Mouse (Mus musculus): ENCODE measurements around the gene Stub1. TPM values are rescaled to one million over a fixed set of nuclear protein-coding genes. Genes with fewer than 3 reads are reported as not detected.
"Not testable (repeated sequence)": the region's sequence is repeated elsewhere in the genome, so short reads cannot be mapped to it uniquely, and the experiment has no call there.

Stub1 gene
- polyA plus RNA-seq, 1 experiment from 2014 or later, result 362 TPM

DNA sequence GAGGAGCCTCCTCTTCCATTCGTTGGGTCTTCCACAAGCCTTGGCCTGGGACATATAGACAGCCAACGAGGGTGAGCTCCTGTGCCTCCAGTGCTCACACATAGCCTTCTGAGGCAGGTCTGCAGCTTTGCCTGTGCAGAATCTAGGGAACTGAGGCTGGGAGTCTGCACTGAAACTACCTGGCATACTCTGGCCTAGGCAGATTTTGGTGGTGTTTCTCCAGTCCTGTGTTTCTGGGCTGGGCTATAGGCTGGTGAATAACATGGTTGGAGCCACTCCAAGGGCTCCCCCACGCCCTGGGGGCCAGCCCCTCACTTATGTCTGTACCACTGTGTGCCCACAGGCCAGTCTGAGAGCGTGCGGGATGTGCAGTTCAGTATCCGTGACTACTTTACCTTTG, 7.9 kb downstream of the Stub1 start:
- H3K9me3 ChIP-seq (replicated peaks), result no peaks in the 10 kb centered on the region
- peaks cover 24% of the 10 kb centered on the region for H3K27me3 ChIP-seq
- H3K4me3 ChIP-seq (replicated peaks), result no peak overlapping the region
- H3K36me3 ChIP-seq, result peaks cover 34% of the 10 kb centered on the region
- H3K9ac ChIP-seq, result no peak overlapping the region
- H3K4me1 ChIP-seq, result peaks cover 50% of the 10 kb centered on the region
- 92% methylated on average over 6 of the region's 6 CpGs for WGBS
- ATAC-seq (replicated peaks; ENCODE audit: low FRiP score), result no peak
- H3K27ac ChIP-seq, result no peak overlapping the region
- peak overlapping the region; percentile 95 for H3K4me2 ChIP-seq

GRCm38 (mm10) chr17:25824362-25825142, 8.7 kb downstream of the Stub1 start:
- ATAC-seq (replicated peaks; ENCODE audit: low FRiP score), result no peak
- Histone ChIP-seq H3K4me3 (replicated peaks) (peak overlapping the region; percentile 76), H3K9ac (peak overlapping the region; percentile 83), H3K27me3 (peaks cover 31% of the 10 kb centered on the region), H3K36me3 (peaks cover 28% of the 10 kb centered on the region), H3K4me2 (peak overlapping the region; percentile 95), H3K9me3 (replicated peaks) (no peaks in the 10 kb centered on the region), H3K4me1 (peaks cover 44% of the 10 kb centered on the region), H3K27ac (no peak overlapping the region)
- WGBS, result 70% methylated on average over 17 of the region's 17 CpGs

DNA sequence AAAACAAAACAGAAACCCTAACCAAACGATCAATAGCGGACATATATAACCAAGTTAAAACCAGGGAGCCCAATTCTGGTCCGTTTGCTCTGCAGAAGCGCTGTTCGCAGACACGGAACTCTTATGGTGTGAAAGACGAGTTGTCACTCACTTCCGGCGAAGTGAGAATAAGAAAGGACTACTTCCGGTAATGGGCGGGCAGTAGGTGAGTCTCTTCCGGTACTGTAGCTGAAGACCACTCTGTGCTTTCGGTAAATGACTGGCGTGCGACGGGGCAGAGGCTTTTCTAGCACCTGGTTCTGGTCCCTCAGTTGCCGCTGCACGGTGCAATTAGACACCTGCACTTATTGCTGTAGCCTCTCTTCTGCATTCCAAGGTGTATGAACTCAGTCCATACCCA, 9.8 kb downstream of the Stub1 start, which contains the start of gene Wdr24:
Gene Wdr24 (plus strand): TSS at position 176 of the 400 bp plus-strand sequence.
- no peaks in the 10 kb centered on the region for H3K9me3 ChIP-seq (replicated peaks)
- H3K4me2 ChIP-seq, result peak within 1 kb of the TSS; percentile 95
- H3K9ac ChIP-seq, result peak within 1 kb of the TSS; percentile 83
- ATAC-seq (replicated peaks; ENCODE audit: low FRiP score), result peak; percentile 53
- 1% methylated on average over 18 of the region's 18 CpGs for WGBS
- H3K27me3 ChIP-seq, result peaks cover 42% of the 10 kb centered on the region
- H3K36me3 ChIP-seq, result peaks cover 28% of the 10 kb centered on the region
- peak within 1 kb of the TSS; percentile 76 for H3K4me3 ChIP-seq (replicated peaks)
- H3K27ac ChIP-seq, result peak within 1 kb of the TSS; percentile 75
- peaks cover 44% of the 10 kb centered on the region for H3K4me1 ChIP-seq

GRCm38 (mm10) chr17:25818851-25819780, 14.1 kb downstream of the Stub1 start:
- 0 out of 2 replicates have a peak, but pooled peaks have one; percentile 22 for ATAC-seq (replicated peaks; ENCODE audit: low FRiP score)
- Histone ChIP-seq H3K27ac (no peak overlapping the region), H3K36me3 (no peaks in the 10 kb centered on the region), H3K4me1 (peaks cover 12% of the 10 kb centered on the region), H3K27me3 (peaks cover 73% of the 10 kb centered on the region), H3K9me3 (replicated peaks) (no peaks in the 10 kb centered on the region), H3K9ac (no peak overlapping the region), H3K4me2 (peak overlapping the region; percentile 46), H3K4me3 (replicated peaks) (peak overlapping the region; percentile 21)
- 6% methylated on average over 45 of the region's 46 CpGs for WGBS

DNA sequence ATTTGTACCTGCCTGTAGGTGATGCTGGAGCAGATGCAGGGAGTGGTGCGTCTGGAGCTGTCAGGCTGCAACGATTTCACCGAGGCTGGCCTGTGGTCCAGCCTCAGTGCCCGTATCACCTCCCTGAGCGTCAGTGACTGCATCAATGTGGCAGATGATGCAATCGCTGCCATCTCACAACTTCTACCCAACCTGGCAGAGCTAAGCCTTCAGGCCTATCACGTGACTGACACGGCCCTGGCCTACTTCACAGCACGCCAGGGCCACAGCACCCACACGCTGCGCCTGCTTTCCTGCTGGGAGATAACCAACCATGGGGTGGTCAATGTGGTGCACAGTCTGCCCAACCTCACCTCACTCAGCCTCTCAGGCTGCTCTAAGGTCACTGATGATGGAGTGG, 15.5 kb downstream of the Stub1 start:
- H3K4me1 ChIP-seq, result peaks cover 14% of the 10 kb centered on the region
- no peaks in the 10 kb centered on the region for H3K9me3 ChIP-seq (replicated peaks)
- peaks cover 81% of the 10 kb centered on the region for H3K27me3 ChIP-seq
- H3K9ac ChIP-seq, result no peak overlapping the region
- no peaks in the 10 kb centered on the region for H3K36me3 ChIP-seq
- 84% methylated on average over 11 of the region's 11 CpGs for WGBS
- no peak overlapping the region for H3K27ac ChIP-seq
- no peak for ATAC-seq (replicated peaks; ENCODE audit: low FRiP score)
- H3K4me3 ChIP-seq (replicated peaks), result no peak overlapping the region
- H3K4me2 ChIP-seq, result no peak overlapping the region

DNA sequence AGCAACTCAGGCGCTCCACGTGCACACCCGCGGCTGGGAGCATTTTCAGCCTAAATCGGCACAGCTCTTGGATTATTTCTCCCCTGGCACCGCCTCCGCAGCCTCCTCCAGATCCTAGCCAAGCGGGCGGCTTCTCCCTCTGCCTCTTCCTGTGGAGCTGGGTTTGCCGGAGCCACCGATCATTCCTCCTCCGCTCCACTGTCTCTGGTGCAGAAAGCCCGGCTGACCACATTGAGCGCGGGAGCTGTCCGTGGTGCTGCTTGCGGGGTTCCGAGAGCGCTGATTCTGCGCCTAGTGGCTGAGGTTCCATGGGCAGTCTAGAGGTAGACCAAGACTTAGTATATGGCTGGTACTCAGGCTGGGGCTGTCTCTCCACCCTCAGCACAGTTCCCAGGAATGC, 19.7 kb downstream of the Stub1 start:
- under 1% methylated on average over 20 of the region's 20 CpGs for WGBS
- no peak overlapping the region for H3K27ac ChIP-seq
- peak overlapping the region; percentile 24 for H3K4me2 ChIP-seq
- H3K9me3 ChIP-seq (replicated peaks), result no peaks in the 10 kb centered on the region
- H3K27me3 ChIP-seq, result peaks cover 81% of the 10 kb centered on the region
- H3K36me3 ChIP-seq, result no peaks in the 10 kb centered on the region
- H3K4me1 ChIP-seq, result peaks cover 19% of the 10 kb centered on the region
- H3K9ac ChIP-seq, result no peak overlapping the region
- H3K4me3 ChIP-seq (replicated peaks), result no peak overlapping the region
- ATAC-seq (replicated peaks; ENCODE audit: low FRiP score), result peak; percentile 47

DNA sequence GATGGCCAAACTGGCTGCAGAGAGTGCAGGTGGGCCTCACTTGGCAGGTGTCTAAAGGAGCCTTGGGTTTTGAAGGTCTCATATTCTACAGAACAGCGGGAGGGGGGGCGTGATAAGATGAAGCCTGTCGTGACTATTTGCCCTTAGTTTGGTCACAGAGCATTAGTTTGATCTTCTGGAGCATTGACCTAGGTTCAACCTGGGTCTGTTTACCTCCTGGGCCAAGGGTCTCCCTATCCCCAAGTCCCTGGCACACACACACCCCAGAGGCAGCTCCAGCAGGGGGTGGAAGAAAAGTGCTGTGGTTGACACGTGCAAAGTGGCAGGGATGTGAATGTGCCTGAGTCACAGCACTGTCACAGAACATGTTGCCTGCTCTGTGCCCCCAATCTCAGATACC, 22.3 kb downstream of the Stub1 start:
- 71% methylated on average over 4 of the region's 4 CpGs for WGBS
- Histone ChIP-seq H3K27me3 (peaks cover 69% of the 10 kb centered on the region), H3K9ac (no peak overlapping the region), H3K4me2 (no peak overlapping the region), H3K36me3 (no peaks in the 10 kb centered on the region), H3K27ac (no peak overlapping the region), H3K9me3 (replicated peaks) (no peaks in the 10 kb centered on the region), H3K4me1 (peaks cover 24% of the 10 kb centered on the region), H3K4me3 (replicated peaks) (no peak overlapping the region)
- no peak for ATAC-seq (replicated peaks; ENCODE audit: low FRiP score)

- ATAC-seq (replicated peaks; ENCODE audit: low FRiP score), result peak; percentile 27
- Histone ChIP-seq H3K27me3 (peaks cover 73% of the 10 kb centered on the region), H3K4me2 (peak overlapping the region; percentile 99), H3K9ac (peak overlapping the region; percentile 48), H3K9me3 (replicated peaks) (no peaks in the 10 kb centered on the region), H3K36me3 (no peaks in the 10 kb centered on the region), H3K27ac (no peak overlapping the region), H3K4me3 (replicated peaks) (peak overlapping the region; percentile 73), H3K4me1 (peaks cover 24% of the 10 kb centered on the region)
- 12% methylated on average over 25 of the region's 25 CpGs for WGBS
Observed at GRCm38 (mm10) chr17:25809606-25810340, 23.4 kb downstream of the Stub1 start.

DNA sequence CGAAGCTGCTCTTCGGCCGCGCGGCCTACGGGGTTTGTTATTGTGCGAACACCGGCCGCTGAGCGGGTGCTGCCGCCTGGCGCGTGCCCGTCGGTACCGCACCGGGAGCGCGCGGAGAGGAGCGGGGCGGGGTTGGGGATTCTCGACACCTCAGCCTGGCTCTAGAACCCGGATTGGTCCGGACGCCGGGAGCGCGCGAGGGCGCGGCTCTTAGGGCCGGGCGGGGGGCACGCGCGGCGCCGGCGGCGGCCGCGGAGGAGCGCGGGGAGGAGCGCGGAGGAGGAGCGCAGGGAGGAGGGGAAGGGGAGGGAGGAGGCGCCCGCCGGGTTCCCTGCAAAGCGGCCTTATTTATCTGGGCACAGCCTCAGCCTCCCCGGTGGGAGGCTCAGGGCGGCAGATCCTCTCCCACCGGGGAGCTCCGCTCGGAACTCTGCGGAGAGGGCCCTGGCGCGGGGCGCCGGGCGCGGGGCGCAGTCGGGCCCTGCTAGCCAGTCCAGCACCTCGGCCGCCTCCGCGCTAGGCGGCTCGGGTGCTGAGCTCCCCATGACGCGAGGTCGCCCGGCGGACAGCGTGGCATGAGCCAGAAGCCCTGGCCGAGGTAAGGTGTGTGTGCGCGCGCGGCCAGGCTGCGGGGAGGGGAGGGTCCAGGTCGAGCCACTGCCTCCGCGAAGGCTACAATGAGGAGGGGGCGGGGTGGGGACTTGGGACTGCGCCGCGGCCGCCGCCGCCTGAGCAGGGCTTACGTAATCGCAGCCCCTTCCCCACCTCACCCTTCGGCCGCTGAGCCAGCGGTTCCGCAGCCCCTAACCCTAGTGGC, 24.2 kb downstream of the Stub1 start, which contains the start of gene Fbxl16:
Gene Fbxl16 (plus strand): TSS at position 297 of the 817 bp plus-strand sequence.
- Histone ChIP-seq H3K4me1 (peaks cover 24% of the 10 kb centered on the region), H3K27me3 (peaks cover 72% of the 10 kb centered on the region), H3K4me3 (replicated peaks) (peak within 1 kb of the TSS; percentile 73), H3K9me3 (replicated peaks) (no peaks in the 10 kb centered on the region), H3K9ac (peak within 1 kb of the TSS; percentile 48), H3K4me2 (peak within 1 kb of the TSS; percentile 99), H3K27ac (no peak within 1 kb of the TSS), H3K36me3 (no peaks in the 10 kb centered on the region)
- peak; percentile 69 for ATAC-seq (replicated peaks; ENCODE audit: low FRiP score)
- under 1% methylated on average over 95 of the region's 100 CpGs for WGBS

GRCm38 (mm10) chr17:25808028-25808427, 25.2 kb downstream of the Stub1 start:
- no peak for ATAC-seq (replicated peaks; ENCODE audit: low FRiP score)
- Histone ChIP-seq H3K9ac (no peak overlapping the region), H3K9me3 (replicated peaks) (no peaks in the 10 kb centered on the region), H3K4me2 (peak overlapping the region; percentile 99), H3K27me3 (peaks cover 76% of the 10 kb centered on the region), H3K36me3 (no peaks in the 10 kb centered on the region), H3K4me3 (replicated peaks) (peak overlapping the region; percentile 73), H3K27ac (no peak overlapping the region), H3K4me1 (peaks cover 20% of the 10 kb centered on the region)
- 45% methylated on average over 5 of the region's 5 CpGs for WGBS

- WGBS, result 37% methylated on average over 2 of the region's 2 CpGs
- not testable (repeated sequence) for H3K4me2 ChIP-seq; H3K4me3 ChIP-seq (replicated peaks); H3K27ac ChIP-seq; H3K9me3 ChIP-seq (replicated peaks); H3K9ac ChIP-seq; ATAC-seq (replicated peaks; ENCODE audit: low FRiP score); H3K36me3 ChIP-seq
- Histone ChIP-seq H3K4me1 (peaks cover 18% of the 10 kb centered on the region), H3K27me3 (peaks cover 76% of the 10 kb centered on the region)
Observed at GRCm38 (mm10) chr17:25807452-25807851, 25.8 kb downstream of the Stub1 start.

Measured in kidney, embryonic 15.5 days (tissue).